Mouse (Mus musculus): ENCODE measurements around the gene Zfp64.

Gene Zfp64

DNA sequence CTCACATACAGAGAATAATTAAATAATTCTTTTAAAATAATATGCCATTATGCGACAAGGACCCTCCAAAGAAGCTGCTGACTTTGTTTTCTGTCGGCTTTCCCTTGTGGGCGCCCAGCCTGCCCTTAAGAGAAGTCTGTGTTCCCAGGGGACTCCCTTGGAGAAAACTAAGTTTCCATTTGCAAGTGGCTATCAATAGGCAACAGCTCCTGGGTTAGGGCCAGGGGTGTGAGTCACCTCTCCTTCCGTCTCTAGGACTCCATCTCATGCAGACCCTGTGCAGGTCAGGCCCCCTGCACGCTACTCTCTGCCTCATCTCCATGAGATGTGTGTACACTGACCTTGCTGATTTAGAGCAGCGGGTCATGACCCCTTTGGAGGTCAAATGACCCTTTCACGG lies 57.5 kb downstream of the Zfp64 start:
- intact Hi-C loops (cut with DNase I): no loop called here

DNA sequence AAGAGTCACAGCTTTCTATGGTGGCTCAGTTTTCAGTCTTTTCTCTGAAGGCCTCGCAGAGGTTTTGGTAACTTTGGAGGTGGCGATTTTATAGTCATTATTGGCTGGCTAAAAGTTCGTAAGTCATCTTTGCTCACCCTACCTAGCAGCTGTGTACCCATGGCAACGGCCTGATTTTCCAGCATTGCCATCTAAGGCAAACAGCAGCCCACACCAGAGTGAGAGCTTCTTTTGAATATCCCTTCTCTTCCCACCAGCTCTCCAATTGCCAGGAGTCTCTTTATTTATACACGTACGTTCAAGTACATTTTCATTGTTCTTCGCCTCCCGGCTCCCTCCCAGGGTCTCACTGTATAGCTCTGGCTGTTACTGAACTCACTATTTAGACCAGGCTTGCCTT lies 59.9 kb downstream of the Zfp64 start:
- intact Hi-C loops (cut with DNase I): no loop called here

DNA sequence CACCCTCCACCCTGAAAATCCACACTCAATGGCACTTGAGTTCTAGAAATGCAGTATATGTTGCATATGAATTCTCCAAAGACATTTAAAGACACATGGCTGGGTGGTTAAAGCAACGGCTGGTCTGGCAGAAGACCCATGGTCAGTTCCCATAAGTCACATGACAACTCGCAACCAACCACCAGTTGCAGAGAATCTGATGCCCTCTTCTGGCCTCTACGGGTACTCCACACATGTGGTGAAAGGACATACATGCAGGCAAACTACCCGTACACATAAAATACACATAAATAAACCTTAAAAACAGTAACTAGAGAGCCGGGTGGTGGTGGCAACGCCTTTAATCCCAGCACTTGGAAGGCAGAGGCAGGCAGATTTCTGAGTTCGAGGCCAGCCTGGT lies 60.6 kb downstream of the Zfp64 start:
- intact Hi-C loops (cut with DNase I): no loop called here

DNA sequence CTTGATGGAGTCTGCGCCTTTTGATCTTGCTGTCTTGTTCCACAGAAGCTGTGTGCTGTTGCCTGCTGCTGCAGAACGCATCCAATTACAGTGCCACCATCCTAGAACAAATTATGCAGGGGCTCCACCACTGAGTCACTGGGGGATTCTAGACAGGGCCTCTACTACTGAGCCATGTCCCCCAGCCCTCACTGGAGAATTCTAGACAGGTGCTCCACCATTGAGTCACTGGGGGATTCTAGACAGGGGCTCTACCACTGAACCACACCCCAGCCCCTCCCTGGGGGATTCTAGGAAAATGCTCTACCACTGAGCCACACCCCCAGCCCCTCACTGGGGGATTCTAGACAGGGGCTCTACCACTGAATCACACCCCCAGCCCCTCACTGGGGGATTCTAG lies 63.3 kb downstream of the Zfp64 start:
- intact Hi-C loops (cut with DNase I): no loop called here

DNA sequence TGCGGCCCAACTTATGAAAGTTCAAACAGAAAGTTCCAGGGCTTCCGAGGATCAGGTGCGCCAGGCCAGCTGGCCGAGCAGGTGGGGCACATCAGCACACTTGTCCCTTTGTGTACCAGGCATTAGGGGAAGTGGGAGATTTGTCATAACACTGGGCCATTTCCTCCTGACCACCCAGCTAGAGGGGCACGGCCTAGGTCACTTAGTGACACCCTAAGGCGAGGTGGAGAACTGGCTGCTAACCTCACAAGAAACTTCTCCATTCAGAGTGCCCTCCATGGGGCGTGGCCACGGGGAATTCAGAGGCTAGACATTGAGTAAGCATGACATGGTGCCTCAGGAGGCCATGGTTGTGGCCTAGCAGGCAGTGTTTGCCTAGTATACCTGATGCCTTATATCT lies 70.7 kb downstream of the Zfp64 start:
- intact Hi-C loops (cut with DNase I): no loop called here

DNA sequence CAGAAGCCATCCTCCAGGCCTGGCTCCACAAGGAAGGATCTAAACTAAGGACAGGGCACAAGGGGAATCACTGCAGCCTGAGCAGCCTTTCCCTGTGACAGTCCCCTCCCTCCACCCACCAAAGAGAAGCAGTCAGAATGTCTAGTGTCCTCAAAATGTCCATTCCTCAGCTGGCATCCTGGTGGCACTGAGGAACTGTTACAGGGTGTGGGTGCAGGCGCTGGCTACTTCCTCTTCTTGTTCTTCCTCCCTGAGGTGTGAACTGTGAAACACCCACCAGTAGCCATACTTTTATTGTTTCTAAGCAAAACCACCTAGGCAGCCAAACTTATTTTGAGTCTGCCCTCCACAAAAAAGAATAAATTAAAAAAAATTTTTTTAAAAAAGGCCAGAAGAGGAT lies 72.4 kb downstream of the Zfp64 start:
- intact Hi-C loops (cut with DNase I): no loop called here

DNA sequence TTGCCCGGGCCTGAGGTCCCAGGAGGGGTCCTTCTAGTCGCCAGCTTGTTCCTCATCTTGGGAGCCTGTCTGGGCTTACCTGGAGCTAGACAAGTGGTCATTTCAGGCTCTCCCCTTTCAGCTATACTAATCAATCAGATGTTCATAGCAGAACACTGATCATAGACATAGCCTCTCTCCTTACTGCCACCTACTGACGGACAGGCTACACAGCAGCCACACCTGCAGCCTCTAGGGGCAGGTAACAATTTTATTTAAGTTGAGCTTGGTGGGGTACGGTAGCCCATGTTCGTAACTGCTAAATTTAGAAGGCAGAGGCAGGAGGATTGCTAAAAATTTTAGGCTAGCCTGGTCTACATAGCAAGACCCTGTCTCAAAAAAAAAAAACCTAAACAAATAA lies 73.5 kb downstream of the Zfp64 start:
- intact Hi-C loops (cut with DNase I): no loop called here

DNA sequence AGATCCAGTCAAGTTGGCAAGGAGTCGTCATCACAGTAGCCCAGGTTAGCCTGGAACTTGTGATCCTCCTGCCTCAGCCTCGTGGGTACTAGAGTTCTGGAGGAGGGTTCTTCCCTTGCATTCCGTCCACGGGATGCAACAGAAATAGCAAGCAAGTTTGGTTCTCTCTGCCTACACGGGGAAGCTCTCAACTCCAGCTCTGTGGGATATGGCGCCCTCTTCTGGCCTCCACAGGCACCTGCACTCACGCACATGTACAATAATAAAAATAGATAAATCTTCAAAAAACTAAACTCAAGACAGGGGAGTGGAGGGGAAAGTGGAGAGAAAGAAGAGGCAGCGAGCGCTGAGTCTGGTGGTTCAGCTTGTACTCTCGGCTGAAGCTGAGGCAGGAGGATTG lies 75.8 kb downstream of the Zfp64 start:
- intact Hi-C loops (cut with DNase I): loop anchor here (10.0 kb wide), 1 partner anchor 105 kb away; no protein-coding TSS in a partner anchor

DNA sequence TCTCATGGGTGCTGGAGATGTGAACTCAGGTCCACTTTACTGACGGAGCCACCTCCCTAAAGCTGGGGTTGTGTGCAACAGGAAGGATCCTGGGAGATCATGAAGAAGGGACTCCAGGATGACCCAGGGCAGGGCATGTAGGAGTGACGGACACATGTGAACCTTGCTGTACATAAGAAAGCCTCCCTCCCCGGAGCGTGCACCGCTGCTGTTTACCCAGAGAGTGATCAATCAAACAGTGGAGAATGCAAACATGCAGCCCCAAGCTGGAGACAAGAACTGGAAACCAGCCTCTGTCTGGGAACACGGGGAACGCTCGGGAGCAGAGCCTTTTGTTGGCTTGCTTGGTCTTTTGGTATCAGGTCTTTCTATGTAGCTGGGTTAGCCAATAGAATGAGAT lies 76.7 kb downstream of the Zfp64 start:
- intact Hi-C loops (cut with DNase I): loop anchor here (10.0 kb wide), 1 partner anchor 104 kb away; no protein-coding TSS in a partner anchor

DNA sequence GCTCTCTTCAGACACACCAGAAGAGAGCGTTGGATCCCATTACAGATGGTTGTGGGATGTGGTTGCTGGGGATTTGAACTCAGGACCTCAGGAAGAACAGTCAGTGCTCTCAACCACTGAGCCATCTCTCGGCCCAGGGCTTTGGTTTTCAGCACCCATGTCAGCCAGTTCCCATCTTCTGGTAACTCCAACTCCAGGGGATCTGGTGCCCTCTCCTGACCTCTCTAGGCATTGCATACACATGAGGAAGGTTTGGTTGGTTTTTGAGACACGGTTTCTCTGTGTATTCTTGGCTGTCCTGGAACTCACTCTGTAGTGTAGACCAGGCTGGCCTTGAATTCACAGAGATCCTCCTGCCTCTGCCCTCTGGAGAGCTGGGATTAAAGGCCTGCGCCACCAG lies 77.2 kb downstream of the Zfp64 start:
- intact Hi-C loops (cut with DNase I): loop anchor here (10.0 kb wide), 1 partner anchor 103 kb away; no protein-coding TSS in a partner anchor

DNA sequence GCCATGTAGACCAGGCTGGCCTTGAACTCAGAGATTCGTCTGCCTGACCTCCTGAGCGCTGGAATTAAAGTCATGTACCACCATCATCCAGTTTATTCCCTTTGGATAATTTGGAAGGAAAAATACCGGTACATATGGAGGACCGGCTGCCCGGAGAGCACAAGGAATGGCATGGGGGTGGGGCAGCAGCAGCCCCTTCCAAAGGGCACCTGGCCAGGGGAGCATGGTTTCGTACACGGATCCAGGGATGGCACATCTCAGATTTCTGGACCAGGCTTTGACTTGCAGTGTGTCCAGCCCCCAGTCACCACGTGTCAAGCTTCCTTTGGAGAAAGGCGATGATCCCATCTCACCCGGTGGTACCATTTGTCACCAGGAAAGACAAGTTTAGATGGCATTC lies 78.8 kb downstream of the Zfp64 start:
- intact Hi-C loops (cut with DNase I): loop anchor here (10.0 kb wide), 1 partner anchor 102 kb away; no protein-coding TSS in a partner anchor

DNA sequence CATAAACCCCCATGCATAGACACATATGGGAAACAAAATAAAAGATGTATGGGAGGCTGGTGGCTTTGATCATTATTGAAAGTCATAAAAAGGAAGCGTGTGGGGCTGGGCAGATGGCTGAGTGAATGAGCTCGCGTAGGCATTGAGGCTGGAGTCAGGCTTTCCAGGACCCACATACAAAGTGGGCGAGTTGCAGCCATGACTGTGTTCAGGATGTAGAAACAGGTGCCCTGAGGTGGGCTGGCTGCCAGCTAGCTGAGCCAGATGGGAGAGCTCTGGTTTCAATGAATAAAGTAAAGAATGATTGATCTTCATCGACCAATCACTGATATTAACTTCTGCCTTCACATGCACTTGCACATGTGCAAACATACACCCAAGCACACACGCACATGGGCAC lies 80.9 kb downstream of the Zfp64 start:
- intact Hi-C loops (cut with DNase I): loop anchor here (10.0 kb wide), 1 partner anchor 100 kb away; no protein-coding TSS in a partner anchor

DNA sequence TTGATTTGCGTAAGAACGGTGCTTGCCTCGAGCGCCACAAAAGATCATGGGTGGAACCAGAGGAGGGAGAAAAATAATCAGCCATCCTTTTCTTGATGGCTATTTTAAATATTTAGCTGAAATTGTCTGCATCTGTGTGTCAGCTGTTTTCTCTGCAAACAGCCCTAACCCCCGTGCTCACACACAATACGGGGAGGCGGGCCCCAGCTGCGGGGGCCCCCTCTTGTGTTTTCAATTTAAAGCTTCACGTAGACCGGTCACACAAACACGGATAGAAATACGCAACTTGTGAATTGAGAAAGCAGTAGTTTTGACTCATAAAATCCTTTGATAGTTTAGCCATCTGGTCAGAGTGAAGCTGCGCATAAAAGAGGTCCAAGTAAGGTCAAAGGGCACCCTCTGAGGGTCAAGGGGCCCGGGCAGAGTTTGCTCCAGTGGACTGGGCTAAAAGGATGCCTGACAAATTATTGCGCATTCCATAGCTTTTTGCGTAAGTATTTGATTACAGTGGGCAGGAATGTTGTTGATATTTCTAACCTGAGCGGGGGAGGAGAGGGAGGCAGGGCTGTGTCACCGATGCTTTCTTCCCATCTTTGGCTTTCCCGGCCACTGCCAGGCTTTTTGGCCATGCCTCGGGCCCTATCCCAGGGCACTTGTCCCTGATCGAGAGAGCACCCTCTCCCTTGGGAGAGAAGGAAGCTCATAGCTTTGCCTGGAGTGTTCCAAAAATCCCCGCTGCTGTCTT lies 83.4 kb downstream of the Zfp64 start:
- intact Hi-C loops (cut with DNase I): loop anchor here (10.0 kb wide), 1 partner anchor 97 kb away; no protein-coding TSS in a partner anchor

DNA sequence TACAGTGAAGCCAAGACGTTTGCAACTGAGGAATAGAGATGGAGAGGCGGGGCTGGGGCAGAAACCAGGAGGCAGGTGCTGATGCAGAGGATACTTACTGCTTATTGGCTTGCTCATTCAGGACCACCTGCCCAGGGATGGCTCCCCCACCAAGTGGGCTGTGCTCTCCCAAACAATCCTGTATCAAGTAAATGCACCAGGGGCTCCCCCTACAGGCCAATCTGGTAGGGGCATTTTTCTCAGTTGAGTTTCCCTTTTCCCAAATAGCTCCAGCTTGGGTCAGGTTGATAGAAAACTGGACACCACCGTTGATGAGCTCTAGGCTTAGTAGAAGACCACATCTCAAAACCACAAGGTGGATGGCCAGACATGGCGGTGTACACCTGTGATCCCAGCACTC lies 84.9 kb downstream of the Zfp64 start:
- intact Hi-C loops (cut with DNase I): loop anchor here (10.0 kb wide), 1 partner anchor 96 kb away; no protein-coding TSS in a partner anchor

DNA sequence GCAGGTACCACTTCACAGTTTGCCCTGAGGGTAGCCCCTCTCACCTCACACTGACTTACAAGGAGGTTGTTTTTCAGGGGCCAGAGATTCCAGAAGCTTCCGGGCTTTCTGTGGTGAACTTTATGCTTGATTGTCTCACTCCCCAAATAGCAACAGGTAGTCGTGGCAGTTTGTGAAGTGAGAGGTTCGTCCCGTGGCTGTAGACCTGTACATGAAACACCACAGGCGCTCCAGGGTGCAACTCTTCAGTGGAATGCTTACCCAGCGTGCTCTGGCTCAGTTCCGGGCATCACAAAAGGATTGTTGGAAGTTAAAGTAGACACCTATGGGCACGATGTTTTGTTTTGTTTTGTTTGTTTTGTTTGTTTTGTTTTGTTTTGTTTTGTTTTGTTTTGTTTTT lies 88.4 kb downstream of the Zfp64 start:
- intact Hi-C loops (cut with DNase I): loop anchor here (10.0 kb wide), 1 partner anchor 182 kb away; no protein-coding TSS in a partner anchor

DNA sequence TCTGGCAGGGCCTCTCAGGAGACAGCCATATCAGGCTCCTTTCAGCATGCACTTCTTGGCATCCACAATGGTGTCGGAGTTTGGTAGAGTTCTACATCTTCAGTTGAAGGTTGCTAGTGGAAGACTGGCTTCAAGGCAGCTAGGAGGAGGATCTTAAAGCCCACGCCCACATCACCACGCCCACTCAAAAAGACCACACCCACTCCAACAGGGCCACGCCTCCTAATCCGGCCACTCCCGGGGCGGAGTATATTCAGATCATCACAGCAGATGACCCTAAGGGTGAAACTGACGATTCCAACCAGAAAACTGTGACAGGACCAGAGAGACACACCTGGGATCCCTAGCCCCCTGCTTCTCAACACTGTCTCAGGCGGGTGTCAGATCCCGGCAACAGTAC lies 89.0 kb downstream of the Zfp64 start:
- intact Hi-C loops (cut with DNase I): loop anchor here (10.0 kb wide), 1 partner anchor 182 kb away; no protein-coding TSS in a partner anchor

DNA sequence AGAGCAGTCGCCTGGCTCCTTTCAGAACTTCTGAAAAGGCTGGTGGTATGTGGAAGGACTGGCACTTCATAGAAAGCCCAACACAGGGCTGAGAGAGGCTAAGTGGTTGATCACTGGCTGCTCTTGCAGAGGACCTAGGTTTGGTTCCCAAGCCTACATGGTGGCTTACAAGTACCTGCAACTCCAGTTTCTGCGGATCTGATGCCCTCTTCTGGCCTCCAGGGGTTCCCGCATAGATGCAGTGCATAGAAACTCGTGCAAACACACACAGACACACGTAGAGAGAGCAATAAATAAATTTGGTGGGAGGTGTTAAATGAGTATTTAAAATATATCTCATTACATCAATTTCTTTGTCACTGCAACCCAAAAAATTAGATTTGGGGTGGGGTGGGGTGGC lies 90.5 kb downstream of the Zfp64 start:
- intact Hi-C loops (cut with DNase I): loop anchor here (10.0 kb wide), 1 partner anchor 180 kb away; no protein-coding TSS in a partner anchor

DNA sequence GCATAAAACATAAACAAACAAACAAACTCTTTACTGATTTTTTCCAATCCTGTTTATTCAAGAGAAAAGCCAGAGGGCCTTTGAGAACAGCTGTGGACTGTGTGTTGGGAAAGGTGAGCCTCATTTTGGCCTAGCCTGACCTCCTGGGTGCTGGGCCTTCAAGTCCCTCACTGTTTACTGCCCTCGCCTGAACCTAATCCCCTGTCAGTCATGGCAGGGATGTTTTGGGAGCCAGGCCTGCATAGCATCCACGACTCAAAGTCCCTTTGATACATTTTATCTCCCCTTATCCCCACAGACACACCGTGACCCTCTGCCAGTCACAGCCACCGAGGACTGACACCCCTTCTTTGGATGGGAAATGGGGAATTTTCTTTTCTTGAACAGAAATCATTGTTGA lies 92.7 kb downstream of the Zfp64 start:
- intact Hi-C loops (cut with DNase I): loop anchor here (10.0 kb wide), 1 partner anchor 178 kb away; no protein-coding TSS in a partner anchor

DNA sequence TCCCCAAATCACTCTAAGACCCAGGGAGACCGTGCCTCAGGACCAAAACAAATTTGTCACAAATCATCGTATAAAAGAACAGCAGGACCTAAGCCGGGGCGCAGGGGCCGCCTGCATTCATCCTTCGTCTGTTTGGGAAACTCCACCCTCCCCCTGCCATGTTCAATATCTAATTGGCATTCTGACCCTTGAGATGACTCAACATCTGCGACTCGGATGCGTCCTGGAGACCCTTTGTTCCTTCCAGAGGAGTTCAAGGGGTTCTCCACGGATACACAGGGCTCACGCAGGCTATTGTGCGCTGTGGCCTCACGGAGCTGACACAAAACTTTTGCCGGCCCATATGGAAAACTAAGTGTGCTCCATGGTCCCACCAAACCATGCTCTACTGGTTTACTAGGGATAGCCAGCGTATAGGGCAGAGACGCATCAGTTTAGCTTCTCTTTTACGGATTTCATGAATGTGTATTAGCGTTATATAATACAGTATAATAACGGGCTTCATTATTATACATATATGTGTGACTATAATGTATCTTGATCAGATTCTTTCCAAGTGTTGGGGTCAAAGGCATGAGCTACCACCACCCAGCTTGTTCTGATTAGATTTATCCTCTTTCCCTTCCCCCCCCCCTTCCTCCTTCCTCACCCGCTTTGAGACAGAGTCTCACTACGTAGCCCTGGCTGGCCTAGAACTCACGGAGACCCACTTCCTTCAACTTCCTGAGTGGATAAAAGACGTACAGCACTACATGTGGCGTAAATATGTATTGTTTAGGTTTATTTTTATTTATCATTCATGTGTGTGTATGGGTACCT lies 94.3 kb downstream of the Zfp64 start:
- intact Hi-C loops (cut with DNase I): loop anchor here (10.0 kb wide), 1 partner anchor 176 kb away; no protein-coding TSS in a partner anchor

DNA sequence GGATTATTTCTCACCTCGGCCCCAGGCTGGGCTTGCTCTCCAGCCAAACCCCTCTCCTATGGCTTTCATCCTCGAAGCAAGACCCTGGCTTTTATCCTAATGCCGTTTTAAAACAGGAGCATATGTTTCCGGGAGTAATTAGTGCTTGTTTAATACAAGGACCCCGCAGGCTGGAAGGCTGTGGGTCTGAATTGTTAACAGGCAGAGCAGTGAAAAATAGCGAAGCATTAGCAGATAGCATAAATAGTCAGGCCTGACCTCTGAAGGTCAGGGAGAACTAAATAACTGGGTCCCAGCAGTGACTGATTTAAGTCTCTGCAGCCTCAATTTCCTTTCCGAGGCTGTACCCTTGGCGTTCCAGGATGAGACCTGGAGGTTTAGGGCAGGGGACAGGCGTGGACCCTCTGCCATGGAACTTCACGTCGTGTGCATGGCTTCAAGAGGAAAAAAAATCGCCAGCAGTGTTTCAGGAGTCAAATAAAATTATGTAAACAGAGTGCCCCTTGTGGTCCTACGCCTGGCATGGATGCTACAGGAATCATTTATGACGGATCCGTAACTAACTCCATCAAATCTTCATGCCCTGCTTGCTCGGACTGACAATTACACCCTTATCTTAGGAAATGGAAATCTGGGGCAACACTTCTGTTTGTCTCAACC lies 95.2 kb downstream of the Zfp64 start:
- intact Hi-C loops (cut with DNase I): loop anchor here (10.0 kb wide), 1 partner anchor 175 kb away; no protein-coding TSS in a partner anchor

DNA sequence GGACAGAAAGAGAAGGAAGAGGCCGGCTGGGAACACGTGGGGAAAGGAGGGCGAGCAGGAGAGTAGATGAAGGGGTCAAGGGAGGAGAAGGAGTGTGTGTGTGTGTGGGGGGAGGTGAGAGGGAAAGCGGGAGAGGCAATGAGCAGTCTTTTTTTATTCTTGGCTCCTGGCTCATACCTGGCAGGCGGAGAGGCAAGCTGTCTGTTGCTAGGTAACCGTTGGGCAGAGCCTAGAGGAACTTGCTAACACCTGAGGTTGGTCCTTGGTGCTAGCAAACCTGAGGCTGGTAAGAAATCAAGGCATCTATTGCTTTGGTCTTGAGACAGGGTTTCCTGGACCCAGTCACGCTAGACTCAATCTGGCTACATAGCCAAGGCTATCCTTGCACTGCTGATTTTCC lies 98.7 kb downstream of the Zfp64 start:
- intact Hi-C loops (cut with DNase I): no loop called here
